Mouse (Mus musculus): ENCODE measurements around the gene Csnk2b. TPM values are rescaled to one million over a fixed set of nuclear protein-coding genes. Genes with fewer than 3 reads are reported as not detected.

Gene Csnk2b
- total RNA-seq (2023): 114 to 130 TPM (median 122 TPM) in 4 replicates

DNA sequence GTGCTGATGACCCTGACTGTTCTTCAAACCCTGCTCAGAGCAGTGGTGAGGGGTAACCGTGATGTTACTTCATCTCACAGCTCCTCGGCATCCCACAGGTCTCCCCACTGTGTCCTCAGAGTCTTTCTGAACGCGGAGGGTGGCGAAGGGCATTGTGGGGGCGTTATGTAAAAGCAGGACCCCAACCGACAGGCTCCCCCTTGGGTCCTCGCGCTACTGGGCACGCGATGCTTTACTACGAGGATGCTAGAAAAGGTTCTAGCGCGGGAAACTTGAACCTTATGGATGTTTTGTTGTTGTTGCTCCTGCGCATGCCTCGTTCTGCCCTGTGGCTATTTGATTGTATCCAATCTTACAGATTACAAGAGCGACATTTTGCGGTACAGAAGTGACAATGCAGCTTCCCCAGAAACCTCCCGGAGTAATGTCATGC lies at the start of gene Csnk2b:
Gene Csnk2b (minus strand): TSS at position 183 of the 433 bp plus-strand sequence.

DNA sequence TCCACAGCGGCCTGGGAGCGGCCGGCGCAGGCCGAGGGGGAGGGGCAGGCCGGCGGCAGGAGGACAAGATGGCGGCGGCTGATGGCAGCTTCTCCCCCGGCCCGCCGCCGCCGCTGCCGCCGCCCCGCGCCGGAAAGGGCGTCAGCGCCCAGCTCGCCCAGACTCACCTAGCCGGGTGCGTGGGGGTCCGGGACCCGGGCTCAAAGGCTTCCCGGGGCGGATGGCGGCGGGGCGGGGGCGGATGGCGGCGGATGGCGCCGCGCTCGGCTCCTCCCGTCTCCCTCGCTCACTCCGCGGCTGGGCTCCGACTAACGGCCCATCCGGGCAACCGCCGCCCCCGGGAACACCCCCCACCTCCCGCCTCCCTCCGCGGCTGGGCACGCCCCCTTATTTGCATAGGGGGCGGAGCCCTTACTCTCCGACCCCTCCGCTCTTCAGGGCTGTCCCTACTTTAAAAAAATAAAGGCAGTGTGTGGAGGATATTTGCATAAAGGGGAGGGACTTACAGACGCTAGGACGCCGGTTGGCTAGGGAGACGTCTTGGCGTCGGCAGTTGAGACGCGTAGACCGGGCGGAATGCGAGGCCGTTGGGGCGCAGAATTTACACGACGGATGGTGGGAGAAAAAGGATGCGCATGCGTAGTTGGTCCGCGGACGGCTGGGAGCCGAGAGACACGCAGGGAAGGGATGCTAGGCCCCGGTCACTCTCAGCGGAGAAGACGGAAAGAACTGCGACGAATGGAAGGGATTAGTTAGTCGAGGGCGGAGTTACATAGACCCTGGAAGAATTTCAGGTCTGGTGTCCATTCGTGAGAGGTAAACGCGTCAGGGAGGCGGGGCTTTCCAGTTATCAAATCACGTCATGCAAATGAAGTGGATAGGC lies 43.0 kb upstream of the Csnk2b start, which contains the start of gene Prrc2a:
Gene Prrc2a (minus strand): TSS at position 330 of the 883 bp plus-strand sequence.

DNA sequence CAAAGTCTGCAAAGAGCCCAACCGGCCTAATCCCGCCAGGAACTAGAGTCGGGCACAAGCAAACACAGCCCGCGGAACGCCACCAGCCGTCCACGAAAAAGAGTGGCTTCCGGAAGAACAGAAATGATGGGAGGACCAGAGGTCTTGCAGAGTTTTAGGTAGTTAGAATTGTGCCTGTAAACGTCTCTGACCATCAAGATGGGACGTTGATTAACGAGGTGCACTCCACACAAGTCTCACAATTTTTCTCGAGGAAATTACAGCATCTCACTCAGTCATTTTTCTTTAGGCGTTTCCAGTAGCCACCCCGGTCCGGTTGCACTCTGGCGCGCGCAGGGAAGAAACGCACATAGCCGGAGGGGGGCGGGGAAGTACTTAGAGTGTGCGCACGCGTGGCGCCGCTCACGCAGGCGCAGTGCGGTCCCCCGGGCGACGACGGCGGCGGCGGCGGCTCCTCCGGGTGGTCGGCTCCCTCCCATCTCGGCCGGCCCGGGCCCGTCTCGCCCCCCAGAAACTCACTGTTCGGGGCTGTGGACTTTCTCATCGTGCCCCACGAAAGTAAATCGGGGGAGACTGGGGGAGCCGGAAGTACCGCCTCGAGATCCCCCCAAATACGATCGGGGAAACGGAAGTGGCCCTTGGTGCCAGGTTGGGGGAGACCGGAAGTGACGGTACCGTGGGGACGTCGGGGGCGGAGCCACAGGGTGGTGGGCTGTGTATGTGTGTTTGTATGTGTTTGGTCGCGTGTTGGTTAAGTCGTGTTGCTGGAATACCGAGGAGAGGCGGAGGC lies 13.1 kb upstream of the Csnk2b start, which contains the start of gene Bag6:
Gene Bag6 (plus strand): TSS at position 378 of the 790 bp plus-strand sequence.

DNA sequence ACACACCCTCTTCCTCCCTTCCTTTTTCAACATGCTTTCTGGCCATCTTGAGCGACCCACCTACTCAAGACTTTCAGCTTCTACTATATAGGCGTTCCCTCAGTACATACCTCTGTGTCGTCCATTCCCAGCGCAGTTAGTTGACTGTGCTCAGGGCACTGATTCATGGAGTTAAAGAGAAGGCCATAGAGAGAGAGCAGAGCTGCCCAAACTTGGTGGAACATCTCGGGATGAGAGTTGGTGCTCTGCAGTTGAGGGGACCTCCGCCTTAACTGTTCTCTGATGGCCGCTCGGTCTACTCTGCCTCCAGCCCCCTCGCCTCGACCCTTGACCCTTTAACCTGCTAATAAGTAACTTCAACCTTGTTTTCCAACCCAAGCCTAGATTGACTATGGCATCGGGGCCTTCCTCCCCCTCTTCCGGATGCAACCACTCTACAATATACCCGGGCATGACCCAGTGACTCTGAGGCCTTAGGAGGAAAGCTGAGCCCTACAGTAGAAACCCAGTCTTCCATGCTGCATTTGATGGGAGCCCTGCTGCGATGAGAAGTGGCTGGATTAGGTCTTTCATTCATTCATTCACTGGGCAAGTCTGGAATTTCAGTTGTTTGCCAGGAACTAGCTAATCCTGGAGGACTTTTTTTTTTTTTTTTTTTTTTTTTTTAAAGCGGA lies 9.8 kb upstream of the Csnk2b start, which contains the start of gene Apom:
Gene Apom (minus strand): TSS at position 551 of the 674 bp plus-strand sequence.

DNA sequence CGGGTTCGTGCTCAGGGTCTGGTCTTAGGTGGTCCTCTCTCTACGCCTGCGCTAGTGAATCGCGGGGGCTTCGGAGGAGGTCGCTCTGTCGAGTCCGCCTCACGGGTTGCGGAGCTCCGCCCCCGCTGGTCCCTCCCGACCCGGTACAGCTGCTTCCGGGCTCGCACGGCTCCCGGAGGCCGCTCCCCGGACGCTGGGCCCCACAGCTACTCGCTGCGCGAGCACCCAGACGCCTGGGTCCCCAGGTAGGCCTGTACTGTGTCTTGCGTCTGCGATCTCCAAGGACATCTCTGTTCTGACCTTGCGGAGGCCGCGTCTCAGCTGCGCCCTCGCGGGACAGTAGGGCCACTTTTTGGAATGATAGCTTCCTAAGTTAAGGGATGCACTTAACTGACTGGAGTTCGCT lies 4.4 kb upstream of the Csnk2b start, which contains the start of gene D17H6S53E:
Gene D17H6S53E (plus strand): TSS at position 168 of the 406 bp plus-strand sequence.

DNA sequence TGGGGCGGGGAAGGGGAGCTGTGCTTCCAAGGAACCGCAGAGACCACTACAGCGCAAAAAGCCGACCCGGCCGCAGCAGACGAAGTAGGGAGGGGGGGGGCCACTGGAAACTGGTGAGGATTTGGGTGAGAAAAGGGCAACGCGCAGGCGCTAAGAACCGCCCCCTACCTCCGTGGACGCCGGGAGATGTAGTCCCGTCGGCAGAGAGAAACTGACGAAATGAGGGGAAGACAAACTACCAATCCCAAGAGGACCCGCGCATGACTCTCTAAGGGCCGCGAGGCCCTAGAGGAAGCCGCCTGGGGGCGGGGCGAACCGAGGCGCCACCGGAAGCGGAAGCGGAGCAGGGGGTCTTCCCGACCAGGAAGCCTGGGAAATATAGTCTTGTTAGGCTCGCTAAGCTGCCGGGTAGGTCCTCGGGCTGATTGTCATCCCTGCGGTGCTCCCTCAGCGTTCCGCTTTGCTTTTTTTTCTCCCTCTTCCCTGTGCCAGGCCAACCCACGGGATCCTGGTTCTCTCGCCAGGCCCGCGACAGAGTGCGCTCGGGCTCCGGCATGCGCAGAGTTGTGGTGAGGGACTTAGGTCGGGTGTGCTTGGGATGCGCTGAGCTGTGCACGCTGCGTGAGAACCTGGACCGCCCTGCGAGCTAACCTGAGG lies 582 bp downstream of the Csnk2b start, which contains the start of gene Gpank1:
Gene Gpank1 (plus strand): TSS at position 313 of the 657 bp plus-strand sequence.

DNA sequence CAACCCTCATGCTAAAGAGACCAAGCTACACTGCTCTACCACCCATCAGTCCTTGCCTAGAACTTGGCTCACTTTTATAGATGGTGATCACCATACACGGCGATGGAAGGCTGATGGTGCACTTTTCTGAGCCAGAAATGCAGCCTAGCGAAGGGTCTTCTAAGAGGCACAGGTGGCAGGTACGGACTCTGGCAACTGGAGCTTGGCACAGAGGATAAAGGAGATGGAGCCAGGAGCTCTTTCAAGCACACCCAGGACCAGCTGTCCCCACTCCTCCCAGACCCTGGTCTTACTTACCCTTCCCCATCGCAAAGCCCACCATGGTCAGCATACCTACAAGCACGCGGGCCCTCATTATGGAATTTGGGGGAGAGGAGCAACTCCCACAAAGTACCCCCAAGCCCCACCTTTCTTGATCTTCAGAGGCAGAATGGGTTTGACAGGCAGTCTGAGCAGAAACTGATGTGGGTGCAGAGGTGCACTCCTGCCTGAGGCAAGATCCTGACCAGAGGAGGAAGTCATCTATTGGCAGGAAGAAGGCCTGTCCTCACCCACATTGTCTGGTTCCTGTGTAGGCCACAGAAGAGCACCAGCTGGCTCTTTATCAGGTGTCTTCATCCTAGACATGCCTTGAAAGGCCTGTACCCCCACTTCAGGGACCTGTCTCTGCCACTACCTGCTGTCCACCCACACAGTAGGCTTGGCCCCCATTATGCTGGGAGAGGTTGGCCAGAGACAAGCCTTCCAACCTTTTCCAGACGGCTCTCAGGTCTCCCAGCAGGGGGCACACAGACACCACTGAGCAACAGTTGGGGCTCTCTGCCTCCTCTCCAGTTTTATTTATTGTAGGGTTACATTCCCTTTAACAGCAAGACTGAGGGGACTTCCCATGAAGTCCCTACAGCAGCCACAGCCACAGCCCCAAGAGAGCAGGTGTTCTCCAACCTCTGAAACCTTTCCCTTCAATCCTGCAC lies 6.5 kb downstream of the Csnk2b start, which contains the start of gene Ly6g5b:
Gene Ly6g5b (minus strand): TSS at position 383 of the 974 bp plus-strand sequence.

DNA sequence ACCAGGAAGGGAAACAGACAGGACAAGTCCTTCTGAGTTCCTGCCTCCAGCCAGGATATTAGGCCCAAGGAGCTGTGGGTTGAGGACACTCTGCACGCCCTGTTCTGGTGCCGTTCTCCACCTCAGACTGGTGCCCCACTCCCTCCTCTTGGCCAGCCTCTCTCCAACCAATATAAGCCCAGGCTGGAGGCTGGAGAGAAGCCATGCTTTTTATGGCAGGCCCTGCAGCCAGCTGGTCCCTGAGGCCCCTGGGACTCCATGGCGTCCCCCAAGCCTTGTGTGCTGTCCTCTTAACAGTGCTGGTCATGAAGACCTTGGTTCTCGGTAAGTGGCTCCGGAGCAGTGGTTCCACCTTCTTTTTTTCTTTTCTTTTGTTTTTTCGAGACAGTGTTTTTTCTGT lies 13.8 kb downstream of the Csnk2b start, which contains the start of gene Ly6g5c:
Gene Ly6g5c (plus strand): TSS at position 183 of the 400 bp plus-strand sequence.

DNA sequence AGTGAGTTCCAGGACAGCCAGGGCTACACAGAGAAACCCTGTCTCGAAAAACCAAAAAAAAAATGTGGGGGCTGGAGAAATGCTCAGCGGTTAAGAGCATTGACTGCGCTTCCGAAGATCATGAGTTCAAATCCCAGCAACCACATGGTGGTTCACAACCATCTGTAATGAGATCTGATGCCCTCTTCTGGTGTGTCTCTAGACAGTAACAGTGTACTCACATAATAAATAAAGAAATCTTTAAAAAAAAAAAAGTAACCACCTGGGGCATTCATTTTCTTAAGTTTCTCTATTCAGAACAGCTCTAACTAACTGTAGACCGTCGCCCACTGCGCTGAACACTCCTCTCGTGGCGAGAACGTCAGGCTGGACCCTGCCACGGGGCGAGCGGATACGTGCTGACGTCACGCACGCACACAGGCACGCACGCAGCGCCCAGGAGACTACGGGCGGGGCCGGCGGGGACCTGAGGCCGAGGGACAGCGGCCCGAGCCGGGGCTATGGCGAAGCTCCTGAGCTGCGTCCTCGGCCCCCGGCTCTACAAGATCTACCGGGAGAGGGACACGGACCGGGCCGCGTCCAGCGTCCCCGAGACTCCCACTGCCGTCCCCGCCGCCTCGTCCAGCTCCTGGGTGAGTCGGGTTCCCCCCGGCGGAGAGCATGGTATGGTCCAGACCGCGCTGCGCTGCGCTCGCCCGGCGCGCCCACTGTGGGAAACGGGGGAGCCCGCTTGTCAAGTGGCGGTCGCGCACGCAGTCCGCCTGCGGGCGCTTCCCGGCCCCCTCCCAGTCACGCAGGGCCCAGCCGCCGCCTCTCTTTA lies 32.8 kb downstream of the Csnk2b start, which contains the start of gene Abhd16a:
Gene Abhd16a (plus strand): TSS at position 439 of the 820 bp plus-strand sequence.

DNA sequence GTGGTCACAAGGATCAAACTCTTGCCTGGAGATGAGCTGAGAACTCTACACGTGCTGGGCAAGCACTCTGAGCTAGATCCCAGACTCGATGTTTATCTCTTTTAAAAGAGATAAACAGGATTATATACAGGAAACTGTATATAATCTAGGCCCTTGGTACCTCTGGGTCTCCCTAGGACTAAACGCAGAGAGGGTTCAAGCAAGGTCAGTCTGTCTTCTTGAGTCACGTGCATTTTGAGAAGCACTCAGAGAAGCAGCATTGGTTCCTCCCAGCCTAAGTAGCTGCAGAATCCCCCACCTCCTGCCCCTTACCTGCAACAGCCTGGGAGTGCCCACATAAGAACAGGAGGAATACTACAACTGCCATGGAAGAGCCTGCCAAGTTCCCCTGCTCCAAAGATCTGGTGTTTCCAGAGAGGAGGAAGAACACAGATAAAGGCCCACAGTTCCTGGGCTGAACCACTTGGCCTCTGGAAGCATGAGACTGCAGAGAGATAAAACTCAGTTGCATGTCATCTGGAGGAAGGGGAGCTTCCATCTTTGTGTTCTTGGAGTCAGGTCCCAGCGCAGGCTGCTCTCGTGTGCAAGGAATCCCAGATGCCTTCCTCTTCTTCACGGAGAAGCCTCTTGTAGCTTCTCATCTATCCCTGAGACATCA lies 36.5 kb downstream of the Csnk2b start, which contains the start of gene Ly6g6f:
Gene Ly6g6f (minus strand): TSS at position 403 of the 658 bp plus-strand sequence.

DNA sequence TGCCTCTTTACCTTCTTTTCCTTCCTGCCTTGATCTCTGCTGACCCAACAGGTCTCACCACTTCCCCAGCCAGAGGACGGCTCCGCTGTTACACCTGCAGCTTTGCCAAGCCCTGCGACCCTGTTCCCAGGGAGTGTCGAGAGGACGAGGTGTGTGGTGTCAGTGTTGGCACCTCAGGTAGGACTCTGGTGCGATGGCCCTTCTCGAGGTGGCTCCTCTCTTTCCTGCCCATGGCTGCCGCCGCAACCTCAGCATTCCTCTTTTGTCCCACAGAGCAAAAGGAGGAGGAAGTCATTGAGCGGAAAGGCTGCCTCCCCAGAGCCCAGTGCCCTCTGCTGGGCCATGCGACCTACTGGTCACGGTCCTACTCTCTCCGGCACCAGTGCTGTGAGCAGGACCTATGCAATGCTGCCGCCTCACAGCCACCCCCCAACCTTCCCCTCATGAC lies 44.0 kb downstream of the Csnk2b start, which contains the start of gene Ly6g6d:
Gene Ly6g6d (minus strand): TSS at position 280 of the 448 bp plus-strand sequence.

DNA sequence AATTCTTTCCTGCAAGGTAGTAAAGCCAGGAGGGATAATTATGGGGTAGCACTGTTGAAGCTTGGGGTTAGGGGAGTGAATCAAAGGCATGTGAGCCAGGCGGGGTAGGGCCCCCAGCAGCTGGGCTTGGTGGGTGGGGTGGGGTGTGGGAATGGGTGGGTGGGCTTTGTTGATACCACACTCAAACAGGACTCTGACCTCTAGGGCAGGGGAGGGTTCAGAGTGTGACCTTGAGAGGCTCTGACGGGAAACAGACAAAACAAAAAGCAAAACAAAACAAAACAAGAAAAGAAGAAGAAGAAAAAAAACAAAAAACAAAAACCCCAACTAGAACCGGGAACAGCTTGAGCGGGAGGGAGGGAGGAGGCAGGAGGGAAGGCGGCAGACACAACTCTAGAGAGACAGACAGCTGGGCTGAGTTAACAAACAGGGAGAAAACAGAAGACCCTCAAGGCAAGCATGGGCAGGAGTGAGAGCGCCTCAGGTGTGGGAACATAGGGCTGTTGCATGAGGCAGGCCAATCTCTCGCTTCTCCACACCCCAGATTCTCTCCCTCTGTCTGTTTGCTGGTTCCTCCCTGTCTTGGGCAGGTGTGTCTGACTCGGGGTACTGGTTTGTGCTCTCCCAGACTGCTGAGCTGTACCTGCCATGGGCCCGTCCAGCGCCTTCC lies 45.2 kb downstream of the Csnk2b start, which contains the start of gene Ly6g6e:
Gene Ly6g6e (plus strand): TSS at position 396 of the 670 bp plus-strand sequence.

Other genes starting within 250 kb of the Csnk2b start
- gene Zbtb12, start 242.6 kb downstream of the Csnk2b start, total RNA-seq (2023): 11.5 to 12.8 TPM (median 11.9 TPM) in 4 replicates
- gene Gm20547, start 240.0 kb downstream of the Csnk2b start, total RNA-seq (2023): not detected in 4 replicates
- 1.6 to 3.1 TPM (median 3.1 TPM) in 4 replicates for gene C2, start 223.8 kb downstream of the Csnk2b start, total RNA-seq (2023)
- gene Ehmt2, start 223.6 kb downstream of the Csnk2b start, total RNA-seq (2023): 145 to 166 TPM (median 150 TPM) in 4 replicates
- gene Slc44a4, start 207.6 kb downstream of the Csnk2b start, total RNA-seq (2023): not detected in 4 replicates
- gene Neu1, start 190.8 kb downstream of the Csnk2b start, total RNA-seq (2023): 91.5 to 104 TPM (median 98.0 TPM) in 4 replicates
- 143 to 677 TPM (median 225 TPM) in 4 replicates for gene Hspa1b, start 162.8 kb downstream of the Csnk2b start, total RNA-seq (2023)
- 1.1 TPM in 1 of 4 replicates, not detected in the others for gene Gm20481, start 152.1 kb downstream of the Csnk2b start, total RNA-seq (2023)
- gene Hspa1a, start 149.9 kb downstream of the Csnk2b start, total RNA-seq (2023): 69.3 to 362 TPM (median 119 TPM) in 4 replicates
- gene Hspa1l, start 149.3 kb downstream of the Csnk2b start, total RNA-seq (2023): 0.24 to 0.40 TPM in 2 of 4 replicates, not detected in the others
- gene Lsm2, start 140.2 kb downstream of the Csnk2b start, total RNA-seq (2023): 27.8 to 35.0 TPM (median 28.9 TPM) in 4 replicates
- gene Vars, start 121.1 kb downstream of the Csnk2b start, total RNA-seq (2023): 237 to 278 TPM (median 258 TPM) in 4 replicates
- 0.28 to 0.52 TPM (median 0.30 TPM) in 4 replicates for gene Vwa7, start 105.5 kb downstream of the Csnk2b start, total RNA-seq (2023)
- gene Sapcd1, start 94.0 kb downstream of the Csnk2b start, total RNA-seq (2023): 3.0 to 6.4 TPM (median 4.1 TPM) in 4 replicates
- 8.7 to 15.9 TPM (median 11.2 TPM) in 4 replicates for gene Msh5, start 75.3 kb downstream of the Csnk2b start, total RNA-seq (2023)
- 185 to 195 TPM (median 191 TPM) in 4 replicates for gene Clic1, start 72.1 kb downstream of the Csnk2b start, total RNA-seq (2023)
- gene Ddah2, start 63.0 kb downstream of the Csnk2b start, total RNA-seq (2023): 2.2 to 6.0 TPM (median 4.3 TPM) in 4 replicates
- gene Ly6g6c, start 56.7 kb downstream of the Csnk2b start, total RNA-seq (2023): not detected in 4 replicates
- not detected in 4 replicates for gene Mpig6b, start 55.9 kb downstream of the Csnk2b start, total RNA-seq (2023)
- not detected in 4 replicates for gene Ly6g6e, start 45.2 kb downstream of the Csnk2b start, total RNA-seq (2023)
- not detected in 4 replicates for gene Ly6g6d, start 44.0 kb downstream of the Csnk2b start, total RNA-seq (2023)
- not detected in 4 replicates for gene Ly6g6f, start 36.4 kb downstream of the Csnk2b start, total RNA-seq (2023)
- gene Abhd16a, start 32.8 kb downstream of the Csnk2b start, total RNA-seq (2023): 72.8 to 85.6 TPM (median 76.5 TPM) in 4 replicates
- not detected in 4 replicates for gene Ly6g5c, start 13.8 kb downstream of the Csnk2b start, total RNA-seq (2023)
- gene Ly6g5b, start 6.6 kb downstream of the Csnk2b start, total RNA-seq (2023): 0.66 to 1.6 TPM (median 1.3 TPM) in 4 replicates
- 19.6 to 24.1 TPM (median 22.1 TPM) in 4 replicates for gene Gpank1, start 598 bp downstream of the Csnk2b start, total RNA-seq (2023)
- 12.0 to 17.1 TPM (median 14.5 TPM) in 4 replicates for gene D17H6S53E, start 4.3 kb upstream of the Csnk2b start, total RNA-seq (2023)
- 1.2 to 1.6 TPM in 2 of 4 replicates, not detected in the others for gene Apom, start 10.0 kb upstream of the Csnk2b start, total RNA-seq (2023)
- gene Bag6, start 13.1 kb upstream of the Csnk2b start, total RNA-seq (2023): 465 to 496 TPM (median 476 TPM) in 4 replicates
- gene Prrc2a, start 42.8 kb upstream of the Csnk2b start, total RNA-seq (2023): 337 to 364 TPM (median 345 TPM) in 4 replicates
- gene Aif1, start 54.0 kb upstream of the Csnk2b start, total RNA-seq (2023): 2.7 to 6.9 TPM (median 4.0 TPM) in 4 replicates
- 33.5 to 53.9 TPM (median 46.9 TPM) in 4 replicates for gene Lst1, start 66.4 kb upstream of the Csnk2b start, total RNA-seq (2023)
- gene Ltb, start 72.4 kb upstream of the Csnk2b start, total RNA-seq (2023): 591 to 612 TPM (median 606 TPM) in 4 replicates
- 9.1 to 13.6 TPM (median 11.4 TPM) in 4 replicates for gene Tnf, start 80.0 kb upstream of the Csnk2b start, total RNA-seq (2023)
- gene Lta, start 83.3 kb upstream of the Csnk2b start, total RNA-seq (2023): 39.2 to 45.1 TPM (median 41.7 TPM) in 4 replicates
- not detected in 4 replicates for gene Gm16181, start 98.8 kb upstream of the Csnk2b start, total RNA-seq (2023)
- 1.7 to 4.6 TPM (median 2.7 TPM) in 4 replicates for gene Atp6v1g2, start 111.6 kb upstream of the Csnk2b start, total RNA-seq (2023)
- gene Nfkbil1, start 113.7 kb upstream of the Csnk2b start, total RNA-seq (2023): 11.2 to 14.6 TPM (median 13.4 TPM) in 4 replicates
- 399 to 443 TPM (median 429 TPM) in 4 replicates for gene Ddx39b, start 119.7 kb upstream of the Csnk2b start, total RNA-seq (2023)
- 1,754 to 1,882 TPM (median 1,817 TPM) in 4 replicates for gene H2-D1, start 140.7 kb upstream of the Csnk2b start, total RNA-seq (2023)
- 10.1 to 16.4 TPM (median 11.8 TPM) in 4 replicates for gene H2-Q1, start 198.4 kb upstream of the Csnk2b start, total RNA-seq (2023)
- gene H2-Q2, start 220.2 kb upstream of the Csnk2b start, total RNA-seq (2023): 6.5 to 10.8 TPM (median 9.4 TPM) in 4 replicates